Mouse (Mus musculus) monocyte, adult 5-6 weeks (primary cell): ENCODE data around the gene 4930502E18Rik. TPM values are rescaled to one million over a fixed set of nuclear protein-coding genes. Genes with fewer than 3 reads are reported as not detected.
"Not testable (repeated sequence)": the region's sequence is repeated elsewhere in the genome, so short reads cannot be mapped to it uniquely, and the experiment has no call there.

Experiments used
- ATAC-seq: fragments of 153-309, 156-312 bp; replicated peaks from 2 replicates; pipeline ENCODE4 v1.8.0; 2017; ENCODE audit warnings: mild to moderate bottlenecking; ENCODE audit not compliant: low TSS enrichment, insufficient number of reproducible peaks, severe bottlenecking, poor library complexity, low FRiP score
- total RNA-seq: library from RNA; stranded (forward); fragments of 200-1000, 200-491, 200-594 nt; gene quantifications from 3 replicates; pipeline ENCODE4 v1.2.3, GENCODE M21; 2017

Gene 4930502E18Rik
- total RNA-seq: not detected in 3 replicates

DNA sequence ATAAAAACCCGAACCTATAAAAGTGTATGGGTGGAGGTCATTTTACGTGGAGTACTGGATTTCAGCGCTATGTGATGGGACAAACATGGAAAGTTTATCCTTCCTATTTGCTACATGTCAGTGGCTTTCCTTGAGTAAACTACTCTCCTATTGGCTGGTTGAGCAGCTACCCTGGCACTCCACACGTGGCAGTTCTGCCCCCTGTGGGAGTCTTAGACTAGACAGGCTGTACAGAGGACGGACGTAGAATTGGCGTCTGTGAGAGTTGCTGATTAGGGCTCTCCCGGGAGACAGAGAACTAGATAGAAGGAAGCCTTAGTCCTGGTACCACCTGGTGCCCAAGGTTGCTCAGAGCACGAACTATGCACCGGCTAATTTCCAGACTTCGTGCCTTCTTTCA, at the start of gene 4930502E18Rik:
Gene 4930502E18Rik, plus strand, starts transcription at position 231 of the 400 bp plus-strand sequence.
- ATAC-seq: no peak

DNA sequence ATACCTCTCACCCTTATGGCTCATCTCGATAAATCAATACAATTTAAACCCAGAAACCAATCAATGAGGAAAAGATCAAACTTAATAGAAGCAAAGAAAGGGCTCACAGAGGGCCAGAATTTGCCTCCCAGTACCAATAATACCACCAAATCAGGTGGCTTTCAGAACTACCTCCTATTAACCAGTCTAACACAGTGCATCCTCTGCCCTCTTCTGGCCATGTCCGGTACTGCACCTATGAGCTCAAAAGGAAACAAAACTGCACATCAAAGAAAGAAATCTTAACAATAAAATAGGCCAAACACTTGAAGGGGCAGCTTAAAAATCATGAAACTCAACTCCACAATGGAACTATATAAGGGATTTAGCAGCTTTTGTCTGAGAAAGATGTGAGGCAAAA, 47.7 kb upstream of the 4930502E18Rik start:
- ATAC-seq: not testable (repeated sequence)

GRCm38 (mm10) chrX:53682650-53683049, 42.0 kb upstream of the 4930502E18Rik start:
- not testable (repeated sequence) for ATAC-seq

GRCm38 (mm10) chrX:53684676-53685075, 40.0 kb upstream of the 4930502E18Rik start:
- not testable (repeated sequence) for ATAC-seq

DNA sequence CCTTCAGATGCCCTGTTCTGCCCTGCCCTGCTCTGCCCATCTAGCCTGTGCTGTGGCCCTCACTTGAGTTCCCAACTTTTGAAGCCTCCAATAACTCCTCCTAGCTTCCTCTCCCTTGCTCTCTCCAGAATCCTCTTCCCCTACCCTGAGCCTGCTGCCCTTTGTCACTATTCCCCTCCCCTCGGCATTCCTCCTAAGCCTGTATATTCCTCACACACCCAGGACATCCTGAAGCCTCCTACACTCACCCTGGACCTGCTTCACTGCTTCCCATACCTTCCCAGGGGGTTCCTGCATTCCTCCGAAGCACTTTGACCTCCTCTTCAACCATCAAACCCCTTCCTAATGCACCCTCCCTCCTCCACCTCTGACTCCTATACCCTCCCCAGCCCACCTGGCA, 32.6 kb upstream of the 4930502E18Rik start:
- no peak for ATAC-seq

DNA sequence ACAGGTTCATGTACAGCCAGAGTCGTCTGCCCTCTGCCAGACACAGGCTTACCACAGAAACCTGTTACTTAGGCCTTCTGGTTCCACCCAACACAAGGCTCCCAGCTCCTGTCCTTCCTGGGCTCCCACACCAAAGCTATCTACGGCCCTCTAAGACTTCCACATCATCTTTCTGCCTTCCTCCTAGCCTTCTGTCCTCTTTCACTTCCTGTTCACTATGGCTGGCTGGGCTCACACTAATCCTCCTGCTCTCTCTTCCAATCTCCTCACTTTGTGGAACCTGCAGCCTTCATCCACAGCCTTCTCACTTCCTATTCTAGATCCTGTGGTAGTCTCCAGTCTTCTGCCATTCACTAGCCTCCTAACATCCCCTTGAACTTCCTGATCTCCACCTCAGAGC, 31.5 kb upstream of the 4930502E18Rik start:
- ATAC-seq: no peak

DNA sequence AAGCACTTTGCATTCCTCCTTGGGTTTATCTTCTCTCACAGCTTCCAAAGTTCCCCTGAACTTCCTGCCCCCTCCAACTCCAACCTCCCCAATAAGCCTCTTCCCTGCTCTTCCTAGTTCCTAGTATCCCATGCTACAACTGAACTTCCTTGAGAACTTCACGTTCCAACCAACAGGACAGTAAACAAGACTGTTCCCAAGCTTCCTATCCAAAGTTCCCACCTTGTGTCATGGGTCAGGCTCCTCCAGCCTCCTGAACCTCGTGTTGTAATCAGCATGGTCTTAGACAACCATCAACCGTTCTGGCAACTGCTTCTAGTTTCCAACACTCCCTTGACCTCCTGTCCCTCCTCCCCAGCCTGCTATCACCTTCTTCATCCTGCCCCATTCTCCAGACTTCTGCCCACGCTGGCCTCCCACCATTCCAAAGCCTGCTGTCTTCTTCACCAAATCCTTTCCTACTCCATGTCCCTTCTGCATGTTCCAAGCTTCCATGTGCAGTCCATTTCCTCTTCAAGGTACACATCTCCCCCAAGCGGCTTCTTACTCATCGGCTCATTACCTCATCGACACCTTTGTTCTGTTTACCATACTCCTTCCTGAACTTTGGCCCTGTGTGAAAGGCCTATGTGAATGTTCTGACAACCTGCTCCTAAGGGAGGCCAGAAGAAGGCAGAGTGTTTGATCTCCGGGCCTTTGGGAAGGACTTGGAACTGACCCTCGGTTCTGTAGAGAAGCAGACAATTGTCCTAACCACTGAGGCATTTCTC, 30.4 kb upstream of the 4930502E18Rik start:
- no peak for ATAC-seq

- no peak for ATAC-seq
Measured at GRCm38 (mm10) chrX:53699225-53699624, 25.4 kb upstream of the 4930502E18Rik start.

DNA sequence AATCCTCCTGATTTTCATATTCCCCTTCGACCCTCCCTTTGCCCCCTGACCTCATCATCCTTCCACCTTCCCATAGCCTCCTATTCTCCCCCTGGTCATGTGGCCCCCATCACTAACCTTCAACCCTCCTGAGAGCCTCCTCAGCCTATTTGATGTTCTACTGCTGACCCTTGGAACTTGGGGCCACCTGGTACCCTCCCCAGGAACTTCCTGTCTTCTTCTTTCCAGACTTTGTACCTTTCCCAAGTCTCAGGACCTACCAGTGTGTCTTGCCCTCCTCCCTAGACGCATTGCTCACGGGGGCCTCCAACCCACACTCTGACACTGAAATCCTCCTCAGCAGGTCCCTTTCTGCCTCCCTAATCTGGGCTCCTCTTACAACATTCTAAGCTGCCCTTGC, 22.0 kb upstream of the 4930502E18Rik start:
- ATAC-seq: no peak

DNA sequence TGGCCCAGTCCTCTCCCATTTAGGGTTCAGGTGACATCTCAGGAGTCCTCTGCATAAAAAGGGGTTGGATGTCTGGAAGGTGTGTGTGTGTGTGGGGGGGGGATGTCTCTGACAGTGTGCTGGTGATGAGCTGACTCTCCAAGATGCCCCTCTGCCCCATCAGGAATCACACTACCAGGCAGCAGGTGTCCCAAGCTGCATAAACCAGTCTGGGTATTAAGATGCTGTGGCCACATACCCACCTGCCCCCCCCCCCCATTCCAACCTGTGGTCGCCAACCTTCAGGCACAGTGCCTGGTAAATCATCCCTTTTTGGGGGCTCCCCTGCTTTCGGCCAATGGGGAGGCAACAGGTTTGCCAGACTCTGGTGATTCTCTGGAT, 8.7 kb upstream of the 4930502E18Rik start:
- no peak for ATAC-seq

GRCm38 (mm10) chrX:53716323-53717182, 8.1 kb upstream of the 4930502E18Rik start:
- ATAC-seq: no peak

GRCm38 (mm10) chrX:53728967-53729366, 4.3 kb downstream of the 4930502E18Rik start:
- ATAC-seq: no peak

- ATAC-seq: no peak
Measured at GRCm38 (mm10) chrX:53752851-53753250, 28.2 kb downstream of the 4930502E18Rik start.

GRCm38 (mm10) chrX:53757736-53758135, 33.1 kb downstream of the 4930502E18Rik start, which contains the start of gene 1700013H16Rik:
Gene 1700013H16Rik, minus strand, starts transcription at chrX:53757831.
- no peak for ATAC-seq

GRCm38 (mm10) chrX:53776276-53776675, 51.6 kb downstream of the 4930502E18Rik start, which contains the start of gene Zfp36l3:
Gene Zfp36l3, minus strand, starts transcription at chrX:53776394.
- ATAC-seq: no peak

Other genes with a start within 250 kb of the 4930502E18Rik start
- 3.0 TPM in 1 of 3 replicates, not detected in the others for gene Rtl8c, start 116.8 kb upstream of the 4930502E18Rik start, total RNA-seq
- not detected in 3 replicates for gene Gm14597, start 115.8 kb upstream of the 4930502E18Rik start, total RNA-seq
- gene Rtl8a, start 81.1 kb upstream of the 4930502E18Rik start, total RNA-seq: 1.2 to 1.7 TPM (median 1.6 TPM) in 3 replicates
- 0.96 to 4.9 TPM (median 1.9 TPM) in 3 replicates for gene Rtl8b, start 54.4 kb upstream of the 4930502E18Rik start, total RNA-seq
- gene 1700013H16Rik, start 33.0 kb downstream of the 4930502E18Rik start, total RNA-seq: not detected in 3 replicates
- gene Zfp36l3, start 51.6 kb downstream of the 4930502E18Rik start, total RNA-seq: not detected in 3 replicates
- 1.9 to 3.0 TPM in 2 of 3 replicates, not detected in the other for gene Xlr, start 72.9 kb downstream of the 4930502E18Rik start, total RNA-seq